Comparison of ENCODE assay signal across 1 mouse cellular context in the genomic region with DNA sequence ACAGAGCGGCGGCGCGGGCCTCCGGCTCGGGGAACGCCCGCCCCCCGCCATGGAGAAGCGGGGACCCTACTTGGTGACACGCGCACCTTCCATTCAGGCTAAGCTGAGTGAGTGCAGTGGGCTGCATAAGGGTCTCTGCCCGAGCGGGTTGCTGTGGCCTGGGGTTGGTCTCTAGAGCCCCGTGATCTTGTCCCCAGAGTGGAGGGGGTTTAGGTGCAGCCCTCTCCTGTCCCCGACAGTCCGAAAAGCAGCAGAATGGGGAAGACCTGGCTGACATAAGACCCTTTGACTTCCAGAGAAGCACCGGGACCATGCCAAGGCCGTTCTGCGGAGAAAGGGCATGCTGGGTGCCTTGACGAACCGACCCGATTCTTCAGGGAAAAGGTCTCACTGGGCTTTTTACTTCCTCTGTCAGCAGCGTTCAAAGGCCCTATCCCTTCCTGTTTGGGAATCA.
TF ChIP-seq lines count a peak whose summit lies in the region.

No protein-coding gene starts in this region.

TF ChIP-seq in MEL, 35 proteins besides CTCF, POLR2A, EP300 and RAD21:
- TF ChIP-seq SMC3 (IDR thresholded peaks at IDR 0.05; ENCODE audit: low read depth, low read length) (no peak), TCF12 (IDR thresholded peaks at IDR 0.05; ENCODE audit: low read depth, low read length) (no peak), ELF1 (IDR thresholded peaks at IDR 0.05; ENCODE audit: low read depth, low read length) (no peak), MAX (IDR thresholded peaks at IDR 0.05; ENCODE audit: low read length) (0 out of 2 replicates have a peak, but pooled peaks have one; percentile 4), MEF2A (IDR thresholded peaks at IDR 0.05; ENCODE audit: extremely low read depth, insufficient replicate concordance, low read depth, low read length, poor library complexity, severe bottlenecking) (peak; percentile 6; the same call in 1 of the 2 replicates), MYB (IDR thresholded peaks at IDR 0.05; ENCODE audit: low read depth, low read length) (no peak), SIN3A (IDR thresholded peaks at IDR 0.05; ENCODE audit: low read length) (peak; percentile 33; the same call in 1 of the 2 replicates), MAFK (IDR thresholded peaks at IDR 0.05; ENCODE audit: borderline replicate concordance, low read depth, low read length) (no peak), JUND (IDR thresholded peaks at IDR 0.05; ENCODE audit: low read depth, low read length) (no peak), POLR2AphosphoS2 (IDR thresholded peaks at IDR 0.05; ENCODE audit: low read length) (no peak), POLR2AphosphoS5 (IDR thresholded peaks at IDR 0.05; ENCODE audit: borderline replicate concordance, low read depth, low read length) (no peak), MXI1 (IDR thresholded peaks at IDR 0.05; ENCODE audit: low read depth, low read length) (no peak; the same call in 1 of the 2 replicates), MAZ (IDR thresholded peaks at IDR 0.05; ENCODE audit: low read depth, low read length) (0 out of 2 replicates have a peak, but pooled peaks have one; percentile 10), ZC3H11A (IDR thresholded peaks at IDR 0.05; ENCODE audit: low read depth, low read length) (no peak), TAL1 (IDR thresholded peaks at IDR 0.05; ENCODE audit: low read length) (no peak), KAT2A (conservative IDR thresholded peaks at IDR 0.05; ENCODE audit: low read depth, low read length) (no peak), ETS1 (IDR thresholded peaks at IDR 0.05; ENCODE audit: low read depth, low read length) (no peak), UBTF (IDR thresholded peaks at IDR 0.05; ENCODE audit: borderline replicate concordance, insufficient read depth, low read depth, low read length) (no peak), USF1 (IDR thresholded peaks at IDR 0.05; ENCODE audit: low read depth, low read length) (no peak), CHD1 (IDR thresholded peaks at IDR 0.05; ENCODE audit: low read depth, low read length) (no peak), HCFC1 (IDR thresholded peaks at IDR 0.05; ENCODE audit: low read depth, low read length) (peak; percentile 33; the same call in 1 of the 2 replicates), RCOR1 (IDR thresholded peaks at IDR 0.05; ENCODE audit: low read depth, low read length) (no peak), ZKSCAN1 (IDR thresholded peaks at IDR 0.05; ENCODE audit: low read depth, low read length) (no peak), TBP (IDR thresholded peaks at IDR 0.05; ENCODE audit: low read depth, low read length) (no peak)
